Mouse (Mus musculus) lung, postnatal 14 days (tissue): ENCODE measurements around the gene Aars2.

Experiments
- DNase-seq: peaks from one replicate; pipeline ENCODE4 v3.0.0; 2021

The Aars2 gene

GRCm38 (mm10) chr17:45502324-45502723 lies 4.3 kb upstream of the Aars2 start:
- DNase-seq = no peak

- no peak for DNase-seq
These were observed 3.2 kb upstream of the Aars2 start for GRCm38 (mm10) chr17:45503301-45503973.

- DNase-seq = no peak
These were observed 638 bp upstream of the Aars2 start for GRCm38 (mm10) chr17:45505941-45506465.

GRCm38 (mm10) chr17:45510871-45511270 lies 4.2 kb downstream of the Aars2 start:
- DNase-seq = no peak

GRCm38 (mm10) chr17:45511757-45512156 lies 5.1 kb downstream of the Aars2 start:
- no peak for DNase-seq

- no peak for DNase-seq
These were observed 8.6 kb downstream of the Aars2 start for GRCm38 (mm10) chr17:45515204-45515726.

- no peak for DNase-seq
These were observed 9.2 kb downstream of the Aars2 start for GRCm38 (mm10) chr17:45515806-45516205.

GRCm38 (mm10) chr17:45516488-45516887 lies 9.8 kb downstream of the Aars2 start:
- peak; percentile 81 for DNase-seq

GRCm38 (mm10) chr17:45517135-45517534 lies 10.5 kb downstream of the Aars2 start:
- DNase-seq = no peak

GRCm38 (mm10) chr17:45517549-45518215 lies 11.0 kb downstream of the Aars2 start:
- DNase-seq = no peak

- DNase-seq = no peak
These were observed 12.3 kb downstream of the Aars2 start for GRCm38 (mm10) chr17:45518766-45519475.

GRCm38 (mm10) chr17:45520136-45520535 lies 13.5 kb downstream of the Aars2 start:
- no peak for DNase-seq

GRCm38 (mm10) chr17:45523263-45523662 lies 16.6 kb downstream of the Aars2 start, which contains the start of gene Tcte1:
Gene Tcte1, plus strand, starts transcription at chr17:45523434.
- peak; percentile 15 for DNase-seq

- DNase-seq = no peak
These were observed 18.3 kb downstream of the Aars2 start for GRCm38 (mm10) chr17:45524961-45525360.

GRCm38 (mm10) chr17:45526571-45526970 lies 19.9 kb downstream of the Aars2 start:
- DNase-seq = no peak

GRCm38 (mm10) chr17:45530346-45530782 lies 23.7 kb downstream of the Aars2 start:
- no peak for DNase-seq

- DNase-seq = no peak
These were observed 26.3 kb downstream of the Aars2 start for GRCm38 (mm10) chr17:45532896-45533295.

- no peak for DNase-seq
These were observed 29.6 kb downstream of the Aars2 start for GRCm38 (mm10) chr17:45536264-45536663.

- DNase-seq = no peak
These were observed 31.8 kb downstream of the Aars2 start for GRCm38 (mm10) chr17:45538394-45538793.

GRCm38 (mm10) chr17:45539664-45540063 lies 33.0 kb downstream of the Aars2 start:
- no peak for DNase-seq

- DNase-seq = no peak
These were observed 35.5 kb downstream of the Aars2 start for GRCm38 (mm10) chr17:45542129-45542528.

GRCm38 (mm10) chr17:45542705-45543104 lies 36.1 kb downstream of the Aars2 start:
- DNase-seq = no peak

GRCm38 (mm10) chr17:45543115-45543514 lies 36.5 kb downstream of the Aars2 start:
- no peak for DNase-seq
